Mouse (Mus musculus): ENCODE measurements around the gene Rdh8. TPM values are rescaled to one million over a fixed set of nuclear protein-coding genes. Genes with fewer than 3 reads are reported as not detected.
A peak's percentile ranks its signal among the peaks of the same experiment; 100 is the strongest.

Rdh8 gene
- polyA plus RNA-seq, 1 experiment from 2014 or later = not detected

DNA sequence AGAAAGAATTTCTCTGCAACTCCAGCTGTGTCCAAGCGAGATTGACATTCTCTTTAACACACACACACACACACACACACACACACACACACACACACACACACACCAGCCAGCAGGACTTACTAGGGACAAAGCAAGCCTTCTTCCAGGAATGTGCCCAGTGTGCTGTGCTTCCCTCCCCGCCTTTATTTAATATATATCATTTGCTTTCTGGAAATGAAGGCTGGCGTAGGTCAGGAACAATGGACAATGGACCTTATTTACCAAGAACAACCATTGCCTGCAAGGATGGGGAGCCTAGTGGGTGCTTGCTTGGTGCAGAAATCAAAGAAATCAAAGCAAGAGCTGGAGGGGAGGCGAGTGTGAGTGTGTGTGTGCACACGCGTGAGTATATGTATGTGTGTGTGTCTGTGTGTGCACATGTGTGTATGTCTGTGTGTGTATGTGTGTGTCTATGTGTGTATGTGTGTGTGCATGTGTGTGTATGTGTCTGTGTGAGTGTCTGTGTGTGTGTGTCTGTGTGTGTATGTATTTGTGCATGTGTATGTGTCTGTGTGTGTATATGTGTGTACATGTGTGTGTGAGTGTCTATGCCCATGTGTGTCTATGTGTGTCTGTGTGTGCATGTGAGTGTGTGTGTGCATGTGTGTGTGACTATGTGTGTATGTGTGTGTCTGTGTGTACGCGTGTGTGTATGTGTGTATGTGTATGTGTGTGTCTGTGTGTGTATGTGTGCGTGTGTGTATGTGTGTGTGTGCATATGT is 19.1 kb downstream of the Rdh8 start:
- no peak for ATAC-seq (ENCODE audit: insufficient number of reproducible peaks, low FRiP score, low TSS enrichment, low read depth)
- Histone ChIP-seq H3K4me1 (no peaks in the 10 kb centered on the region), H3K4me3 (replicated peaks) (no peak overlapping the region), H3K27me3 (peaks cover 7% of the 10 kb centered on the region; the same call in 1 of the 2 replicates), H3K27ac (replicated peaks) (no peak overlapping the region), H3K9me3 (replicated peaks) (no peaks in the 10 kb centered on the region), H3K9ac (no peak overlapping the region), H3K4me2 (replicated peaks) (no peak overlapping the region), H3K36me3 (no peaks in the 10 kb centered on the region)
- WGBS = 70% methylated on average over 9 of the region's 9 CpGs

DNA sequence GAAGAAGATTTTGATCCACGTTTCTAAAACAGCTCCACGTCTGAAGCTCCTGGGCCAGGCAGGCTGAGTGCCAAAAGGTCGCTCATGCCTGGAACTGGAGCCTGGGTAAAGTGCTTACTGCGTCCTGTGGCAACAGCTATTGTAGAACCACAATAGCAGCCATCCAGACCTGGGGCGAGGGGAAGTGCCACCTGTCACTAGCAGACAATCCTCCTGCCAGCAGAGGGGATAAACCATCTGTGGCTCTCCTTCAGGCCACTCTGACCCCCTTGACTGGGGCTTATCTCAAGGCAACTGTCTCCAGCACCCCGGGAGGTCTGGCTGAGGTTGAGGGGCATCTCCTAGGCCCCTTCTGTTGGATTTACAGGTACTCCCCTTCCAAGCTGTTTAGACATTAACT is 20.6 kb downstream of the Rdh8 start:
- ATAC-seq (ENCODE audit: insufficient number of reproducible peaks, low FRiP score, low TSS enrichment, low read depth) = no peak
- Histone ChIP-seq H3K36me3 (no peaks in the 10 kb centered on the region), H3K9ac (no peak overlapping the region), H3K27me3 (no peaks in the 10 kb centered on the region), H3K4me1 (no peaks in the 10 kb centered on the region), H3K27ac (replicated peaks) (no peak overlapping the region), H3K4me3 (replicated peaks) (no peak overlapping the region), H3K9me3 (replicated peaks) (no peaks in the 10 kb centered on the region), H3K4me2 (replicated peaks) (no peak overlapping the region)
- 51% methylated on average over 6 of the region's 6 CpGs for WGBS

- Histone ChIP-seq H3K9ac (no peak overlapping the region), H3K4me3 (replicated peaks) (no peak overlapping the region), H3K9me3 (replicated peaks) (no peaks in the 10 kb centered on the region), H3K36me3 (no peaks in the 10 kb centered on the region), H3K4me2 (replicated peaks) (no peak overlapping the region), H3K27me3 (no peaks in the 10 kb centered on the region), H3K4me1 (no peaks in the 10 kb centered on the region), H3K27ac (replicated peaks) (no peak overlapping the region)
- WGBS = 57% methylated on average over 4 of the region's 4 CpGs
- ATAC-seq (ENCODE audit: insufficient number of reproducible peaks, low FRiP score, low TSS enrichment, low read depth) = no peak
These were observed 23.9 kb downstream of the Rdh8 start for GRCm38 (mm10) chr9:20842211-20842610.

DNA sequence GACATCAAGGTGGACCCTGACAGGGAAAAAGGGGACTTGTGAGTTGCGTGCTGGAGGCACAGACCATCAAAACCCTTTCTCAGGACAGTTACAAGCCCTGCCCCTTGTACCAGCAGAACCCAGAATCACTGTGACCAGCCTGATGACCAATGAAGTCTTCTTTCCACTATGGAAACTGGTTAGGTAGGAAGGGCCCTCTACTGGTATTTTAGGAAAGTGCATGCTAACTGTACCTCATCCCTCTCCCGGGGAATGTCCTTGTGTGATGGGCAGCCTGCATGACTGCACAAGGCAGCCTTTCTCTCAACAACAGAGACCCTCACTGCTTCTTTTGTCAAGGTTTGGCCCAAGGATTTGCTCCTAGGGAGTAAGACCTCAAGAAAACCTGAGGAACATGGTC is 24.4 kb downstream of the Rdh8 start:
- H3K9me3 ChIP-seq (replicated peaks) = no peaks in the 10 kb centered on the region
- no peak overlapping the region for H3K27ac ChIP-seq (replicated peaks)
- ATAC-seq (ENCODE audit: insufficient number of reproducible peaks, low FRiP score, low TSS enrichment, low read depth) = no peak
- no peaks in the 10 kb centered on the region for H3K27me3 ChIP-seq
- H3K9ac ChIP-seq = no peak overlapping the region
- H3K4me1 ChIP-seq = no peaks in the 10 kb centered on the region
- no peak overlapping the region for H3K4me2 ChIP-seq (replicated peaks)
- 21% methylated on average over 2 of the region's 2 CpGs for WGBS
- no peak overlapping the region for H3K4me3 ChIP-seq (replicated peaks)
- H3K36me3 ChIP-seq = no peaks in the 10 kb centered on the region

DNA sequence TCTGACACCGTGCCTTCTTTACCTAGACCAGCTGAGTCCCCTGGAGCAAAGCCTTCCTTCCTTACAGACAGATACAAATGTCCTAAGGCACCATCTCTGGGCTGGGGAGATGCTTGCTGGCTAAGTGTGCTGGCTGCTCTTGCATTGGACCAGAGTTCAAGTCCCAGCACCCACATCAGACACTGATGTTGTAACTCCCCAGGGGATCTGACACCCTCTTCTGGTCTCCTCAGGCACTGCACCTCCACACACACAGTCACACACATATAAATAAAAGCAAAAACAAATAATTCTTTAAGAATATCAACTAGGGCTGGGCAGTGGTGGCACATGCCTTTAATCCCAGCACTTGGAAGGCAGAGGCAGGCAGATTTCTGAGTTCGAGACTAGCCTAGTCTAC is 31.9 kb downstream of the Rdh8 start:
- Histone ChIP-seq H3K4me2 (replicated peaks) (no peak overlapping the region), H3K4me1 (no peaks in the 10 kb centered on the region), H3K4me3 (replicated peaks) (no peak overlapping the region), H3K9me3 (replicated peaks) (no peaks in the 10 kb centered on the region), H3K36me3 (no peaks in the 10 kb centered on the region), H3K9ac (no peak overlapping the region), H3K27ac (replicated peaks) (no peak overlapping the region), H3K27me3 (no peaks in the 10 kb centered on the region)
- no peak for ATAC-seq (ENCODE audit: insufficient number of reproducible peaks, low FRiP score, low TSS enrichment, low read depth)
- 79% methylated on average over 2 of the region's 2 CpGs for WGBS

GRCm38 (mm10) chr9:20857131-20857530 is 38.8 kb downstream of the Rdh8 start:
- no peaks in the 10 kb centered on the region for H3K9me3 ChIP-seq (replicated peaks)
- no peak overlapping the region for H3K9ac ChIP-seq
- no peak for ATAC-seq (ENCODE audit: insufficient number of reproducible peaks, low FRiP score, low TSS enrichment, low read depth)
- no peaks in the 10 kb centered on the region for H3K4me1 ChIP-seq
- no peak overlapping the region for H3K4me3 ChIP-seq (replicated peaks)
- H3K27ac ChIP-seq (replicated peaks) = no peak overlapping the region
- 6% methylated on average over 6 of the region's 6 CpGs for WGBS
- H3K4me2 ChIP-seq (replicated peaks) = no peak overlapping the region
- H3K36me3 ChIP-seq = no peaks in the 10 kb centered on the region
- no peaks in the 10 kb centered on the region for H3K27me3 ChIP-seq

DNA sequence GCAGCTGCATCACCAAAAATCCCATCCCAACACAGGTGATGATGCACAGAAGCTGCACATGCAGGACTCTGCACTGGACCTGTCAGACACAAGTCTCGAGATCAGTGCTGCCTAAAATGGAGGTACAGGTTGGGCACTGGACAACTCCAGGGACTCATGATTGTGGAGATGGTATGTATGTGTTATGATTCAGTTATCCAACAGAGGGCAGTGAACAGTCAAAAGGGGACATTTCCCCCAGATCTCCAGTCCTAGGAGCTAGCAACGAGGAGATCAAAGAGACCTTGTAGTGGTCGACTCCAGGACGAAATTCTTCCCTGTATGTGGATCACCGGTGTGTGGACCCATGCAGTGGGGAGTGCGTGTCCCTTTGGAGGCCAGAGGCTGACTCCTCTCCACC is 41.6 kb downstream of the Rdh8 start:
- H3K27me3 ChIP-seq = no peaks in the 10 kb centered on the region
- no peaks in the 10 kb centered on the region for H3K36me3 ChIP-seq
- 44% methylated on average over 6 of the region's 6 CpGs for WGBS
- no peaks in the 10 kb centered on the region for H3K9me3 ChIP-seq (replicated peaks)
- H3K27ac ChIP-seq (replicated peaks) = no peak overlapping the region
- no peak overlapping the region for H3K4me2 ChIP-seq (replicated peaks)
- no peaks in the 10 kb centered on the region for H3K4me1 ChIP-seq
- no peak overlapping the region for H3K9ac ChIP-seq
- no peak overlapping the region for H3K4me3 ChIP-seq (replicated peaks)
- 0 out of 2 replicates have a peak, but pooled peaks have one; percentile 34 for ATAC-seq (ENCODE audit: insufficient number of reproducible peaks, low FRiP score, low TSS enrichment, low read depth)

- no peak overlapping the region for H3K27ac ChIP-seq (replicated peaks)
- H3K27me3 ChIP-seq = peaks cover 3% of the 10 kb centered on the region; the same call in 1 of the 2 replicates
- ATAC-seq (ENCODE audit: insufficient number of reproducible peaks, low FRiP score, low TSS enrichment, low read depth) = no peak
- H3K4me3 ChIP-seq (replicated peaks) = no peak overlapping the region
- no peak overlapping the region for H3K4me2 ChIP-seq (replicated peaks)
- no peaks in the 10 kb centered on the region for H3K36me3 ChIP-seq
- 8% methylated on average over 4 of the region's 4 CpGs for WGBS
- no peaks in the 10 kb centered on the region for H3K9me3 ChIP-seq (replicated peaks)
- no peaks in the 10 kb centered on the region for H3K4me1 ChIP-seq
- H3K9ac ChIP-seq = no peak overlapping the region
These were observed 43.5 kb downstream of the Rdh8 start for GRCm38 (mm10) chr9:20861821-20862220.

DNA sequence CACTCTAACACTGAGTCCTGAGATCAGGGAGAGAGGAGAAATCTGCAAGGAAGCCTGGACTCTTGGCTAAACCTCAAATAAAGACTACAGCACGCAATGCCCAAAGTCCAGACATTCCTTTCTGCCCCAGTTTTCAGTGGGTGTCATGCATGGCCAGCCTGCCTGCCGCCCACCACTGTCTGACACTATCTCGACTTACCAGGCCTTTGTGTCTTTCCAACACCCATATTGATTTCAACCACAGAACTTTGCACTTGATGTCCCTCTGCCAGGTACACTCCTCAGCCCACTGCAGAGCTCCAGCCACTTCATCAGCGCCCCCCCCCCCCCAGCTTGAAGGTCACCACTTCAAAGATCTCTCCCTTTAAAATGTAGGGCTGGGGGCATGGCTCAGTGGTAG is 43.9 kb downstream of the Rdh8 start:
- Histone ChIP-seq H3K4me2 (replicated peaks) (no peak overlapping the region), H3K9ac (no peak overlapping the region), H3K4me1 (no peaks in the 10 kb centered on the region), H3K9me3 (replicated peaks) (no peaks in the 10 kb centered on the region), H3K36me3 (no peaks in the 10 kb centered on the region), H3K27ac (replicated peaks) (no peak overlapping the region), H3K27me3 (peaks cover 7% of the 10 kb centered on the region; the same call in 1 of the 2 replicates), H3K4me3 (replicated peaks) (no peak overlapping the region)
- WGBS = 54% methylated on average over 4 of the region's 4 CpGs
- no peak for ATAC-seq (ENCODE audit: insufficient number of reproducible peaks, low FRiP score, low TSS enrichment, low read depth)

GRCm38 (mm10) chr9:20866879-20867278 is 48.6 kb downstream of the Rdh8 start:
- no peak for ATAC-seq (ENCODE audit: insufficient number of reproducible peaks, low FRiP score, low TSS enrichment, low read depth)
- H3K4me1 ChIP-seq = peaks cover 10% of the 10 kb centered on the region; the same call in 1 of the 2 replicates
- H3K9me3 ChIP-seq (replicated peaks) = no peaks in the 10 kb centered on the region
- H3K9ac ChIP-seq = no peak overlapping the region
- no peak overlapping the region for H3K4me3 ChIP-seq (replicated peaks)
- H3K27ac ChIP-seq (replicated peaks) = no peak overlapping the region
- H3K4me2 ChIP-seq (replicated peaks) = no peak overlapping the region
- peaks cover 44% of the 10 kb centered on the region for H3K27me3 ChIP-seq
- H3K36me3 ChIP-seq = no peaks in the 10 kb centered on the region
- WGBS = 58% methylated on average over 3 of the region's 3 CpGs

GRCm38 (mm10) chr9:20868448-20869001 is 50.2 kb downstream of the Rdh8 start, which contains the start of gene A230050P20Rik:
TSS of gene A230050P20Rik (plus strand) at chr9:20868642.
- peaks cover 10% of the 10 kb centered on the region; the same call in 1 of the 2 replicates for H3K4me1 ChIP-seq
- H3K27ac ChIP-seq (replicated peaks) = no peak within 1 kb of the TSS
- no peaks in the 10 kb centered on the region for H3K9me3 ChIP-seq (replicated peaks)
- peak within 1 kb of the TSS; percentile 49 for H3K9ac ChIP-seq
- H3K4me3 ChIP-seq (replicated peaks) = peak within 1 kb of the TSS; percentile 52
- 6% methylated on average over 52 of the region's 53 CpGs for WGBS
- peak within 1 kb of the TSS; percentile 72 for H3K4me2 ChIP-seq (replicated peaks)
- H3K27me3 ChIP-seq = peaks cover 44% of the 10 kb centered on the region
- H3K36me3 ChIP-seq = no peaks in the 10 kb centered on the region
- peak; percentile 41; the same call in 1 of the 2 replicates for ATAC-seq (ENCODE audit: insufficient number of reproducible peaks, low FRiP score, low TSS enrichment, low read depth)
